Mouse (Mus musculus): ENCODE measurements around the gene Entr1.
"Not testable (repeated sequence)": the region's sequence is repeated elsewhere in the genome, so short reads cannot be mapped to it uniquely, and the experiment has no call there.

The Entr1 gene

DNA sequence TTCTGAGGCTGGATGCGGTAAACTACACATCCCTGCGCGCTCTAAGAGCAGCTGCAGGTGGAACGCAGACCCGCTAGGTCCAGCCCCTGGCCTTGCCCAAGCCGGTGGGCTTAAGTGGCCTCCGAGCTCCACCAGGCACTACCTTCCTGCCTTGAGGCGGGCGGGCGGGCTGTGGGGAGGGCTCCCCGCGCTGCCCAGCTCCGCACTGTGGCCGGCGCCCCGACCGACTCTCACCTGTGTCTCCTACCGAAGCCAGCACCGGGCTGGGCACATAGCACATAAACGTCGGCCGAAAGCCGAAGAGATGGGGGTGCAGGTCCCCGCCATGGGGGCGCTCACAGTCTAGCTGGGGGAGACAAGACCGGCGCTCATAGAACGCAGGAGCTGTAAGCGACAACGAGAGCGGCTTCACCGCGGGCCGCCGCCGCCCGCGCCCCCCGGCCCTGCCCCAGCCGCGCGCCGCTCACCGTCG is 398 bp downstream of the Entr1 start:
- no peak for DNase-seq (ENCODE audit: low spot score)

DNA sequence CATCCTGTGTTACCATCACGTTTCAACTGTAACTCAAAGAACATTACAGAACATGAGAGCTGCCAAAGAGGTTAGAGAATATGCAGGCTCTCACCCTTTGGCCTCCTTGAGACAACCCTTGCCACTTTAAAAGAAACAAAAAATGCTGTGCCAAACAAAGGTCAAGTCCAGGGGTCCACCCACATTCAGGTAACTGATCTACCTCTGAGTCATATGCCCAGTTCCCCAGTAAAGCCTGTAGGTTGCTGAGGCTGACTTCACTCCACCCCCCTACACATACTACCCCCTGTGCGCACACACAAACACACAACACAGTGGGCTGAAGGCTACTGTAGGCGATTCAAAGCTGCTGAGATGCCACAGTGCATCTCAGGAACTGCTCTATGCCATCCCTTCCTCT is 1.4 kb downstream of the Entr1 start:
- no peak for DNase-seq (ENCODE audit: low spot score)

GRCm38 (mm10) chr2:26380871-26381270 is 8.2 kb downstream of the Entr1 start:
- not testable (repeated sequence) for DNase-seq (ENCODE audit: low spot score)

DNA sequence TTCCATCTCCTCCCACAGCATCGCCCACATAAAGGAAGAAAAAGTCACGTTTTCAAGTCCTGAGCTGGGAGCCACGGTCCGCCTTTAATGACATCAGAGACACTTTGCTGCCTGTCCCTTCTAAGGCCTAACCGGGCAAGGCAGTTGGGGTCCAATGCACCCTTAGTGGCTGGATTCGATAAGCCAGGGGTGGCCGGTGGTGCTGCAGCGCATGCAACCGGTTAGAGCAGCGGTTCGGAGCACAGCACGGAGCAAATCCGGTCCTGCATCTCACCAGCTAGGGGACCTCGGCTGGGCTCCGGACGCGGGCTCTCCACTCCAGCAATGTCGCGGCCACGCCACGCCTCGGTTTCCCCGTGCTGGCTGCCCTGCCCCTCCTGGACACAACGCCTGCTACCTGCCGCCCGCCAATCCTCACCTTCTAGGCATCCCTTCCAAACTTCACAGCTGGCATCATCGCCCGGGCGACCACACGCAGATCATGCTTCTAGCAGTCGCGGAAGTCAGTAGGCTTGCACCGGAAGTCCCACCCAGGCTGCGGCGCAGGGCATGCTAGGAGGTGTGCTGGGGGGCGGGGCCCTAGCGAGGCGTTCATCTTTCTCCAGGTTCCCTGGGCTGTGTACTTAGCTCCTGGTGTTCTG is 8.9 kb downstream of the Entr1 start, which contains the start of gene Snapc4:
Snapc4 (minus strand) TSS at position 523 of the 641 bp plus-strand sequence.
- DNase-seq (ENCODE audit: low spot score), result peak; percentile 88

DNA sequence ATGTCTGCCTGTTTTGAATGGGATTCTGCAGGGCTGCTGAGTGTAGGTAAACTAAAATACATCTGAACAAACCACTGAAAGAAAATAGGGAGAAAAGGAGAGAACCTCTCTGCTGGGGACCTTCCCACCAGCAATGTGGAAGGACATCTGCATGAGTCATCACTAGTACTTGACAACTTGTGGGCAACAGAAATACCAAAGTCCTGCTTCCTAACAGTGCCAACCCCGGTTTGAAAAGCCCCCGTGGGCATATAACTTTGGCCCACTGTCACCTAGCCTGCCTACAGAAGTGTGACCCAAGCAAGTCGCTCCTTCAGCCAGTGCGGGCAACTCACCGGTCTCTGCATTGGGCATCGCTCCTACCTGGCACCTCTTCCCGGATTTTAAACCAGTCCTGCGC is 16.7 kb downstream of the Entr1 start:
- no peak for DNase-seq (ENCODE audit: low spot score)

DNA sequence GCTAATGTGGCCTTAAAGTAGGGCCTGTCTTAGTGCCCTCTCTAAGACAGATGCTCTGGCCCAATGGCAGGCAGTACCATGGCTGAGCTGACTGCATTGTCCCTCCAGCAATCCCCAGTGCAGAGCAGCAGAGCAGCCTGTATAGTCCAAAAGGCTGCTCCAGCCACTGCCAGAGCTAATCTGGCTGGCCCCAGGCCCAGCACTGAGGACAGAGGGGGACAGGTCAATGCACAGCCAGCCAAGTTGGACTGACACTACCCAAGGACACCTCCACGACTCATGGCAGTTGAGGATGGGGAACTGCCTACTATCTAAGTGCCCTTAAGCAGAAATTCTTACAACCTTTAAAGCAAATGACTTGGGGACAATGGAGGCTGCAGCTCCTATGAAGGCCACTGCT is 20.5 kb downstream of the Entr1 start:
- DNase-seq (ENCODE audit: low spot score), result no peak

- no peak for DNase-seq (ENCODE audit: low spot score)
These were observed 21.2 kb downstream of the Entr1 start for GRCm38 (mm10) chr2:26367911-26368310.

- DNase-seq (ENCODE audit: low spot score), result peak; percentile 67
These were observed 24.2 kb downstream of the Entr1 start for GRCm38 (mm10) chr2:26364738-26365465.

- DNase-seq (ENCODE audit: low spot score), result no peak
These were observed 25.6 kb downstream of the Entr1 start for GRCm38 (mm10) chr2:26363481-26363880.

- no peak for DNase-seq (ENCODE audit: low spot score)
These were observed 26.1 kb downstream of the Entr1 start for GRCm38 (mm10) chr2:26362991-26363390.

- DNase-seq (ENCODE audit: low spot score), result no peak
These were observed 28.3 kb downstream of the Entr1 start, which contains the start of gene Card9 for GRCm38 (mm10) chr2:26360772-26361171. Gene Card9 (minus strand): TSS chr2:26360918.

- no peak for DNase-seq (ENCODE audit: low spot score)
These were observed 29.1 kb downstream of the Entr1 start for GRCm38 (mm10) chr2:26359983-26360382.

GRCm38 (mm10) chr2:26358667-26359320 is 30.3 kb downstream of the Entr1 start:
- DNase-seq (ENCODE audit: low spot score), result no peak

DNA sequence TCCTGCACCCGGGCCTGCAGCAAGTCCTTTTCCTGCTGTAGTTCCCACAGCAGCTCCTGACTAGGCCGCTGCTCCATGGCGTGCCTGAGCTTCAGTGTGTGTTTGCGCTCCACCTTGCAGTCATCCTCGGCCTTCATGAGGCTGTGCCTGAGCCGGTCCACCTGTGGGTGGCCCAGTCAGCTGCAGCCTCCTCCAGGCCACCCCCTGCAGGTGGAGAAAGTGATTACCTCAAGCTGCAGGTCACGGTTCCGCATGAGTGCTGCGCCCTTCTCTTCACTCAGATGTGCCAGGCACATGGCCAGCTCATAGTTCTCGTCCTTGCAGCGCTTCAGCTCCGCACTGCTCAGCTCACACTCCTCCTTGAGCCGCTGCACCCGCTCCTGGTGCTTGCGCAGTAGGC is 31.6 kb downstream of the Entr1 start:
- no peak for DNase-seq (ENCODE audit: low spot score)

DNA sequence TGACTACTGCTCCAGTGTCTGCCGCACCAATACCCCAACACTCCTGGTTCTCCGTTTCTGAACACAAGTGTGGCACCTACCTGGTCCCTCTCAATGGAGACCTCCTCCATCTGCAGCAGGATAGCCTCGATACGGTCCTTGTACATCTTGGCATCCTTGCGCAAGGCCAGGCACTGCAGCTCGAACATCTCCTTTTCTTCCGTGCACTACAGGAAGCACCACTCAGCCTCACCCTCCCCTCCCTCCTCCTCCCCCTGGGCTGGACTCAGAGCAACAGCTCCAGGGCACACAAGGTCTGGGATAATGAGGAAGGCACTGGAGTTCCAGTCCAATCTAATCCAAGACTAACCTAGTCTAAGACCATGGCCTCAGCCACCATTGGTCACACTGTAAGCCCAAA is 32.4 kb downstream of the Entr1 start:
- no peak for DNase-seq (ENCODE audit: low spot score)

- DNase-seq (ENCODE audit: low spot score), result no peak
These were observed 32.9 kb downstream of the Entr1 start for GRCm38 (mm10) chr2:26356231-26356630.

GRCm38 (mm10) chr2:26354401-26354800 is 34.7 kb downstream of the Entr1 start:
- DNase-seq (ENCODE audit: low spot score), result no peak

- DNase-seq (ENCODE audit: low spot score), result no peak
These were observed 35.8 kb downstream of the Entr1 start for GRCm38 (mm10) chr2:26353066-26353980.

DNA sequence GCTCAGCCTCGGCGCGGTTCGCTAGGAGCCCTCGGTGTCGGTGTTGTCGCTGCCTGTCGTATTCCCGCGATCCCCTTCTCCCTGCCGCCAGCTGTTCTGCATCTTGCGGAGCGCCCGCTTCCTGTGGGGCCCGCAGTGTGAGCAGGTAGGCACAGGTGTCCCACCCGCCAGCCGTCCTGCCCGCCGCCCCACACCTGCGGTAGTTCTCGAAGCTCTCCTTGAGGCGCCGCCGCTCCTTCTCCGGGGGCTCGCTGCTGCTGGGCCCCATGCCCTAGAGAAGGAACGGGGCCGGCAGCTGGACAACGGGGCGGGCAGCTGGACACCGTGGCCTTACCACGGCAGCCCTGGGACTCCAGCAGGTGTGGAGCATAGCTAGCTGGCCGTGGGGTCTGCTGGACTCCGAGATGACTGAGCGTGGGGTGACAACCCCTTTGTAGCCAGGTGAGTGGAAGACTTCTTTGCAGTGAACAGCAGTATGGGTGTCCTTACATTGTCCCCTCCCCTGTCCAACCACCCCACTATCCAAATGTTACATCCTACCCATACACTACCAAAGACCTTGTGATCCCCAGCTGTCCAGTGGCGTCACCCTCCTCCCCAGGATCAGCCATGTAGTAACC is 36.7 kb downstream of the Entr1 start:
- DNase-seq (ENCODE audit: low spot score), result peak; percentile 69

GRCm38 (mm10) chr2:26351358-26352290 is 37.5 kb downstream of the Entr1 start, which contains the start of gene Dnlz:
Gene Dnlz (minus strand): TSS chr2:26352110.
- peak; percentile 90 for DNase-seq (ENCODE audit: low spot score)

Measured in testis, postnatal 14 days (tissue).